Mouse (Mus musculus): Measurements from ENCODE around the gene Slc39a11. TPM values are rescaled to one million over a fixed set of nuclear protein-coding genes. Genes with fewer than 3 reads are reported as not detected.

Slc39a11 gene
- total RNA-seq, 4 experiments from 2014 or later: 32.5 to 40.2 (median 36.8) TPM

DNA sequence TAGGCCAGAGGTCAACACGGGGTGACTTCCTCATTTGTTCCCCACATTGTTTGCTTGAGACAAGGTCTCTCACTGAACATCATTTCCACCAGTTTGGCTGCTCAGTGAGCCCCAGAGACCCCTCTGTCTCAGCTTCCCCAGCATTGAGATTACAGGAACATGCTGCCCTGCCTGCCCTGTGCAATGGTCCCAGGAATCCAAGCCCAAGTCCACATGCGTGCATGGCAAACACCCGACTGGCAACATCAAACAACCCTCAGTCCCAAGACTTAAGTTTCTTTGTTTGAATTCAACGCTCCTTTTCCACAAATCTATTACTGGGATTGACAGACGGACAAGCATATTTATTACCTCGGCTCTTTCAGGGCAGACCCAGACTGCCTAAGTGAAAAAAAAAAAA is 110.8 kb downstream of the Slc39a11 start:
- DNase-seq: no peak

DNA sequence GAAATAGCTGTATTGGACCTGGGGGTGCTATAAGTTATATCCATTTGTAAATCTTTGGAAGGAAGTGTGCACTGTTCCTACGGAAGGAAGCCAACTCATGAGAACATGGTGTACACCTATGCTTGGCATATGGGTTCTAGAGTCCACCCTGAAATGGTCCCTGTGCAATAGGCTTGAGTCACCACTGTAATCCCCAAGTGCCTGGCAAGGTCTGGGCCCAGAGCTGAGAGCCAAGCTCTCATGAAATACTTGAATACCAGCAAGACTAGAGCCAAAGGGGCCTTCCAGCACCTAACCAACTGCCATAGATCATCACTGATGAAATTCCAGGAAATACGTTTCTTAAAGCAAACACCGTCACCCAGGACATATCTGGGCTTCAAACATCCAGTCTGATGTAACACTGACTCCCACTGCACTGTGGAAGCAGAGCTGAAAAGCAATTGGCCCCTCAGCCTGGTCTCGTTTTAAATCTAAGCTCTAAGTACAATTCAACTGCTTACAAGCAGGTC is 111.4 kb downstream of the Slc39a11 start:
- DNase-seq: peak; percentile 17

GRCm38 (mm10) chr11:113537715-113538114 is 112.2 kb downstream of the Slc39a11 start:
- no peak for DNase-seq

- no peak for DNase-seq
Observed at GRCm38 (mm10) chr11:113537199-113537586, 112.7 kb downstream of the Slc39a11 start.

DNA sequence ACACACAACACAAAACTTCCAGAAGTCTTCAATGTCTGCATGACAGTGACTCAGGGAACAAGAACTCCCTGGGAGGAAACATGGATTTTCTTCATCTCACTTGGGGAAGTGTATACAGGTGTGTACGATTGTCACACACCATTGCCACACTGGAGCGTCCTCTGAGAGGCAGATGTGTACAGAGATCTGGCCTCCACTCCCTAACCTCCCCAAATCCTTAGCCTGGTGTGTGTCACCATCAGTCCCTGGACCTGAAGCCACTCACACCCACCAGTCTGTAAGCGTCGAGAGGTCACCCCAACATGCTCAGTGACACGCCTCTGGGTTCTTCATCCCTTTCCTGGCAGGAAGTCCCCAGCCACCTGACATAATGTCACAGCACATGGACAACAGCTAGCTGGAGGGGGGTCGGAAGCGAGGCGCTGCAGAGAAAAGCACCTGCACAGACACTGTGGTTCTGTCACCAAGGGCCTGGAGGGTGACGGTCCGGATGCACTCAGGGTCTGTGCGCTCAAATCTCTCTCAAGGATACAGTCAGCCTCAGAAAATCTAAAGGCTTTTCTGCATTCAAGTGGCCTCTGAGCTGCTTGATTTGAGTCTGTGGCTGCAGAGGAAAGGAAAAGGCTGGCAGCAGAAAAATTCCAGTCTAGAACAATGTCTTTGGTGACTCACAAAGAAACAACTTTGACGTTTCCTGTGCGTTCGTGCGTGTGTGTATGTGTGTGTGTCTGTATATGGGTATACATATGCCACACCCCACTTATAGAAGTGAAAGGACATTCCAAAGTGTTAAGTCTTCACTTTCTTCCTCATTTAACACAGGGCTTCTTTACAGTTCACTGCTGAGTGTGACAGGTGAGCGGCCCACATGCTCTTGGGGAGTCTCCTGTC is 113.3 kb downstream of the Slc39a11 start:
- DNase-seq: no peak

DNA sequence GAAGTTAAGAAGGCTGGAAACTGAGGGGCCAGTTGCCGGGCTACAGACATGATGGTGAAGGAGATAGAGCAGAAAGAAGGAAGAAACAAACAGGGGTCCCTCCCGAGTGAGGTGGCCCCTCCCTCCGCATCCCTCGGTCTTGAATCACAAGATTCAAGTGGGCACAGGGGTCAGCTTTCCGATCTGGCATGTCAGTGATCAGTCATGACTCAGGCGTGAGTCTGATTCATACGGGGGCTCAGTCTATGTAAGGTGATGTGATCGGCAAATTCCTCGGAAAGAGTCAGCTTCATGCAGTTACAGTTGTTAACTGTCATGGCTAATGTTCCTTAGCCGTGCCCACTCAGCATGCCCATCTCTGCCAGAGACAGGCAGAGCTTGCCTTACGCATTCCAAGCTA is 115.5 kb downstream of the Slc39a11 start:
- DNase-seq: no peak

GRCm38 (mm10) chr11:113533931-113534330 is 115.9 kb downstream of the Slc39a11 start:
- DNase-seq: no peak

GRCm38 (mm10) chr11:113528391-113528790 is 121.5 kb downstream of the Slc39a11 start:
- DNase-seq: no peak

GRCm38 (mm10) chr11:113525731-113526130 is 124.1 kb downstream of the Slc39a11 start:
- DNase-seq: no peak

DNA sequence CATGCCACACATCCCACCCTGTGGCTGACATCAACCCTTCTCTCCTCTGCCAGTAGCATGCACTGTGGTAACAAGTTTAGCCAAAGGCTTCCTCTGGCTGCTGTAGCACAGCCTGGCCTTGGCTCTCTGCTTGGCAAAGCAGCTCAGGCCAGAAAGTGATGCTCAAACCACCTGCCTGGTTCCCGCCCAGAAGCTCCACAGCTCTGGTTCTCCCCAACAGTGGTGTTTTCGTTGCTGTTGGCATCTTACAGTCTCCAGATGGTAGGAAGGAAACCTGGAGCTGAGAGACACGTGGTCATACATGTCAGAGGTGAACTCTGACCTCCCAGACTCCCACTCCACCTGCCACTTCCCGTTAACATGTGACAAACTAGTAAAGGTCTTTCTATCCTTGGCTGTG is 127.2 kb downstream of the Slc39a11 start:
- no peak for DNase-seq

GRCm38 (mm10) chr11:113521469-113522190 is 128.2 kb downstream of the Slc39a11 start:
- DNase-seq: no peak

GRCm38 (mm10) chr11:113520851-113521461 is 128.9 kb downstream of the Slc39a11 start:
- DNase-seq: no peak

GRCm38 (mm10) chr11:113520373-113520772 is 129.5 kb downstream of the Slc39a11 start:
- DNase-seq: no peak

DNA sequence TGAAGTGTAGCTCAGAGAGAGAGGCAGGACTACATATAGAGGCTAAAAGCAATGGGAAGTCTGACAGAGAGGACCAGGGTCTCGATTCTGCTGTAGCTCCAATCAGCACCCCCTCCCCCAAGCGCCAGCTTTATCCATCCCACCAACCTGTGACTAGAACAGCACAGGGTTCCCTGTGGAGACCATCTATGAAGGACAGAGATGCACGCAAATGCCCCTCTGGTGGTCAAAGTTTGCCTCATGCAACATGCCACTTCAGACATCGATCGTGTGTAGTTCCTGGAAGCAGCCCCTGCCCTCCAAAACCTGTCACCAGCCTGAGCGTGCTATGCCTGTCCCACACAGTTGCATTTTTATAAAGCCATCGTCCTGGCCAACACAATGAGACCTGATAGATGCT is 129.9 kb downstream of the Slc39a11 start:
- no peak for DNase-seq

- no peak for DNase-seq
Observed at GRCm38 (mm10) chr11:113518176-113518575, 131.7 kb downstream of the Slc39a11 start.

- no peak for DNase-seq
Observed at GRCm38 (mm10) chr11:113516156-113516555, 133.7 kb downstream of the Slc39a11 start.

DNA sequence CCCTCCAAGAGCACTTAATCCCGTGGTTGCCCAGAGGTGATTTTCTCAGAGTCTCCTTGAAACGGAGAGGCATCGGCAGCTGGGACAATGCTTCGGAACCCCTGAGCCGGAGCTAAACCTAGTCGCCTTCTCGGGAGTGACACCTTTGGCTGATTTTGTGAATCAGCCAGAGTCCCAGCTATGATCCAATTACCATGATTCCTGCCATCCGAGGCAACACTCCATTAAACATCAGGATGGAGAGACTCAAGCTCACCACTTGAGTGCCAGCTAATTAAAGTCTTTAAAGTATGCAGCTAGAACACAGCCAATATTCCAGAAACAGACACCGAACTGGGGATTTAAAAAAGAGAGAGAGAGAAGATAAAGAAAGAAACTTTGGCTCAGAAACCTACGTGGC is 136.9 kb downstream of the Slc39a11 start:
- DNase-seq: no peak

DNA sequence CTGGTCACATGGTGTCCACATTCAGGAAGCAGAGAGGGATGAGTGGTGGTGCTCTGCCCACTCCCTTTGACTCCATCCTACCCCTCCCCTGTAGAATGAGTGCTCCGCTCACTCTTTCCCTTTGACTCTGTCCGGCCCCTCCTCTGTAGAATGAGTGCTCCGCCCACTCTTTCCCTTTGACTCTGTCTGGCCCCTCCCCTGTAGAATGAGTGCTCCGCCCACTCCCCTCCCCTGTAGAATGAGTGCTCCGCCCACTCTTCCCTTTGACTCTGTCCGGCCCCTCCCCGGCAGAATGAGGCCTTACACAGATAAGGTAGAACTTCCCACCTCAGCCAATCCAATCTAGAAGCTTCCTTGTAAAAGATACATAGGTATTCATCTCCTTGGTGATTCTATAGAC is 137.7 kb downstream of the Slc39a11 start:
- DNase-seq: no peak

DNA sequence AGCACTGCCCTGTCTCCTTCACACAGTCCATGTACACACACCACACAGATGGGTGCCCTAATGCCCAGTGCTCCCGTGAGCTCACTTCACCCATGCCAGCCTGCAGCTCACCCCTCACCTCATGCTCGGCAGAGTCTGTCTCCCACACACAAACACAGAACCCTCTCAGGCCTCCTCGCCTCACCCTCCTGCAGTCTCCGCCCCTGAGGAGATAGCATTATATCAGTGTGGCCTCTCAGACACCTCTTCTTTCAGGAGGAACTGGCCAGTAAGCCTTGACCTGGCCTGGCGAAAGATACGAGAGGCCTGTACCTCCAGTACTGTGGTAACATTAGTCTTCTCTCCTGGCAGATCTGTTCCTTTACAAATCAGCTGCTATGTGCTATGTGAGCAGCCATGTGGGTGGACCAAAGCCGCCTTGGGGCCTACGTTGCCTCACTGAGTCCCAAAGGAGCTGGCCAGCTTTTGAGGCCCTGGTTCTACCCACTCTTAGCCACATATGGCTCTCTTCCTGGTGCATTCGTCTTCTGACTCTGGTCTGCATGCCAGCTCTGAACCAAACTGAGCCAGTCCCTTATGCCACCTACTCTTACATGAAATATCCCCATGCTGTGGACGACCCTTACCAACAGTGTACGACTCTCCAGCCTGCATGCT is 138.8 kb downstream of the Slc39a11 start:
- DNase-seq: no peak

- no peak for DNase-seq
Observed at GRCm38 (mm10) chr11:113510249-113510648, 139.6 kb downstream of the Slc39a11 start.

GRCm38 (mm10) chr11:113507716-113508480 is 142.0 kb downstream of the Slc39a11 start:
- DNase-seq: no peak

Measured in adrenal gland, adult 8-10 months (tissue).